Mouse (Mus musculus): ENCODE measurements around the gene Gm4301.
"Not testable (repeated sequence)": the region's sequence is repeated elsewhere in the genome, so short reads cannot be mapped to it uniquely, and the experiment has no call there.

The Gm4301 gene

DNA sequence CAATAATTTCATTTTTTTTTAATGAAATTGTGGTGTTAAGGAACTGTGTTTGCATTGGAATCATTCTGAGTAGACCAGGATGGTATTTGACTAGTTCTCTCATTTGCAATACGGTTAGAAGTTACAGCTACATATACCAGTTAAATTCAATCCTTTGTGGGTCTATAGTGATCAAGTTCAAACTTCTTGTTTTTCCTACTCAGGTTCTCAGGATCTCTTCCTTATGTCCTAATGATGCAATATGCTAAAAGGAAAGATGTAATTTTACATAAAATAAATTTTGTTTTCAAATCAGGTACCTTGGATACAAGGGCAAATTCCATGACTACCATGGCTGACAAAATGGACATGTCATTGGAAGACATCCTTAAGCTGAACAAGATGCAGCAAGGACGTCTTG, at the start of gene Gm4301:
Gm4301 (plus strand) TSS at position 301 of the 400 bp plus-strand sequence.
- DNase-seq: not testable (repeated sequence)

DNA sequence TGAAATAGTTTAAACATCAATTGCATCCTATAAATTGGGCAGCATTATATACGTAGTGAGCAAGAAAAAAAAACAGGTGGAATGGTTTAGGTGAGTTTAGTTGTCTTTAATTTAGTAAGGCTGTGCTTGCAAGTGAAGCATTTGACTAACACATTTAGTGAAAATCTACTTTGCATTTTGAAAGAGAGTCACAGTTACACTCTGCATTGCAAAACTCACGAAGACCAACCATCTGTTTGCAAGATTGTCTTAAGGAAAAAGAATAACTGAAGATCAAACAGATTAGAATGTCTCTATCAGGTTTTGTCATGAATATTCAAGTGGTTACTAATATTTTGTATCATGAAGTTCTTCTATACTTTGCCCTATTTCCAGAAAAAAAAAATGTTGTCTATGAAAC, 39.4 kb upstream of the Gm4301 start:
- no peak for DNase-seq

DNA sequence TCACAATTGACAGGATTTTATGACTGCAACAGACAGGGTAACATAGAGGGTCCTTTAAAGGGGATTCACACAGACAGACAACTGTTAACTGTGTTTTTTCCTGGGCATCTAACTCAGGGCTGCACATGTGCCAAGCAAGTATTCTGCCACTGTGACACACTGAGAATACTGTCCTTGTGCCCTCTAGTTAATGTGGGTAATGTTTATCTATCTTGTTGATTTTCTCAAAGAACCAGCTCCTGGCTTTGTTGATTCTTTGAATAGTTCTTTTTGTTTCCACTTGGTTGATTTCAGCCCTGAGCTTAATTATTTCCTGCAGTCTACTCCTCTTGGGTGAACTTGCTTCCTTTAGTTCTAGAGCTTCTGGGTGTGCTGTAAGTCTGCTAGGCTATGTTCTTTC, 35.4 kb upstream of the Gm4301 start:
- DNase-seq: not testable (repeated sequence)

DNA sequence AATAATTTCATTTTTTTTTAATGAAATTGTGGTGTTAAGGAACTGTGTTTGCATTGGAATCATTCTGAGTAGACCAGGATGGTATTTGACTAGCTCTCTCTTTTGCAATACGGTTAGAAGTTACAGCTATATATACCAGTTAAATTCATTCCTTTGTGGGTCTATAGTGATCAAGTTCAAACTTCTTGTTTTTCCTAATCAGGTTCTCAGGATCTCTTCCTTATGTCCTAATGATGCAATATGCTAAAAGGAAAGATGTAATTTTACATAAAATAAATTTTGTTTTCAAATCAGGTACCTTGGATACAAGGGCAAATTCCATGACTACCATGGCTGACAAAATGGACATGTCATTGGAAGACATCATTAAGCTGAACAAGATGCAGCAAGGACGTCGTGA, 5.1 kb downstream of the Gm4301 start, which contains the start of gene Gm4302:
Gm4302 (plus strand) TSS at position 301 of the 400 bp plus-strand sequence.
- DNase-seq: not testable (repeated sequence)

DNA sequence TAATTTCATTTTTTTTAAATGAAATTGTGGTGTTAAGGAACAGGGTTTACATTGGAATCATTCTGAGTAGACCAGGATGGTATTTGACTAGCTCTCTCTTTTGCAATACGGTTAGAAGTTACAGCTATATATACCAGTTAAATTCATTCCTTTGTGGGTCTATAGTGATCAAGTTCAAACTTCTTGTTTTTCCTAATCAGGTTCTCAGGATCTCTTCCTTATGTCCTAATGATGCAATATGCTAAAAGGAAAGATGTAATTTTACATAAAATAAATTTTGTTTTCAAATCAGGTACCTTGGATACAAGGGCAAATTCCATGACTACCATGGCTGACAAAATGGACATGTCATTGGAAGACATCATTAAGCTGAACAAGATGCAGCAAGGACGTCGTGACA, 10.2 kb downstream of the Gm4301 start, which contains the start of gene Gm4303:
Gm4303 (plus strand) TSS at position 301 of the 400 bp plus-strand sequence.
- not testable (repeated sequence) for DNase-seq

DNA sequence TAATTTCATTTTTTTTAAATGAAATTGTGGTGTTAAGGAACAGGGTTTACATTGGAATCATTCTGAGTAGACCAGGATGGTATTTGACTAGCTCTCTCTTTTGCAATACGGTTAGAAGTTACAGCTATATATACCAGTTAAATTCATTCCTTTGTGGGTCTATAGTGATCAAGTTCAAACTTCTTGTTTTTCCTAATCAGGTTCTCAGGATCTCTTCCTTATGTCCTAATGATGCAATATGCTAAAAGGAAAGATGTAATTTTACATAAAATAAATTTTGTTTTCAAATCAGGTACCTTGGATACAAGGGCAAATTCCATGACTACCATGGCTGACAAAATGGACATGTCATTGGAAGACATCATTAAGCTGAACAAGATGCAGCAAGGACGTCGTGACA, 15.3 kb downstream of the Gm4301 start, which contains the start of gene Gm4305:
Gm4305 (plus strand) TSS at position 301 of the 400 bp plus-strand sequence.
- DNase-seq: not testable (repeated sequence)

DNA sequence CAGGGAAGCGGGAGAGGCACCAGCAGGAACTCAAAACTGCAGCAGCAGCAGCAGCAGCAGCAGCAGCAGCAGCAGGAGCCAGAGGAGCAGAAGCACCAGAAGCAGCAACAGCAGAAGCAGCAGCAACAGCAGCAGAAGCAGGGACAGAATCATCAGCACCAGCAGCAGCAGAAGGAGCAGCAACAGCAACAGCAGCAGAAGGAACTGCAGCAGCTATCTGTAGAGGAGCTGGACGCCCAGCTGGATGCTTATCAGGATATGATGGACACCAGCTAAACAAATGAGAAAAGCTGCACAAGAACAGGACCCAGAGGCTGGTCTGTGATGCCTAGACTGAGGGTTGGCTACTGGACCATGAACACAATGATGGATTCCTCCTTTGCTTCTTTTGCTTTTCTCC, 21.4 kb downstream of the Gm4301 start:
- peak; percentile 1 for DNase-seq

DNA sequence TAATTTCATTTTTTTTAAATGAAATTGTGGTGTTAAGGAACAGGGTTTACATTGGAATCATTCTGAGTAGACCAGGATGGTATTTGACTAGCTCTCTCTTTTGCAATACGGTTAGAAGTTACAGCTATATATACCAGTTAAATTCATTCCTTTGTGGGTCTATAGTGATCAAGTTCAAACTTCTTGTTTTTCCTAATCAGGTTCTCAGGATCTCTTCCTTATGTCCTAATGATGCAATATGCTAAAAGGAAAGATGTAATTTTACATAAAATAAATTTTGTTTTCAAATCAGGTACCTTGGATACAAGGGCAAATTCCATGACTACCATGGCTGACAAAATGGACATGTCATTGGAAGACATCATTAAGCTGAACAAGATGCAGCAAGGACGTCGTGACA, 25.6 kb downstream of the Gm4301 start, which contains the start of gene Gm4307:
Gm4307 (plus strand) TSS at position 301 of the 400 bp plus-strand sequence.
- not testable (repeated sequence) for DNase-seq

DNA sequence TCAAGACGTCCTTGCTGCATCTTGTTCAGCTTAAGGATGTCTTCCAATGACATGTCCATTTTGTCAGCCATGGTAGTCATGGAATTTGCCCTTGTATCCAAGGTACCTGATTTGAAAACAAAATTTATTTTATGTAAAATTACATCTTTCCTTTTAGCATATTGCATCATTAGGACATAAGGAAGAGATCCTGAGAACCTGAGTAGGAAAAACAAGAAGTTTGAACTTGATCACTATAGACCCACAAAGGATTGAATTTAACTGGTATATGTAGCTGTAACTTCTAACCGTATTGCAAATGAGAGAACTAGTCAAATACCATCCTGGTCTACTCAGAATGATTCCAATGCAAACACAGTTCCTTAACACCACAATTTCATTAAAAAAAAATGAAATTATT, 47.0 kb downstream of the Gm4301 start, which contains the start of gene Gm4312:
Gm4312 (minus strand) TSS at position 101 of the 400 bp plus-strand sequence.
- DNase-seq: not testable (repeated sequence)
